Mouse (Mus musculus) liver, adult 2 months (tissue): Measurements from ENCODE around the gene Zfp719.

Experiments
- CTCF ChIP-seq: fragments of 200-500 bp; IDR thresholded peaks from 2 replicates; pipeline ENCODE4 v1.5.1; 2011; ENCODE audit warnings: low read depth, low read length, control low read depth
- POLR2A ChIP-seq: fragments of 200-500 bp; IDR thresholded peaks from 2 replicates; pipeline ENCODE4 v1.6.1; 2011; ENCODE audit warnings: low read length, control low read depth; ENCODE audit not compliant: insufficient read depth; ENCODE audit errors: extremely low read depth

DNA sequence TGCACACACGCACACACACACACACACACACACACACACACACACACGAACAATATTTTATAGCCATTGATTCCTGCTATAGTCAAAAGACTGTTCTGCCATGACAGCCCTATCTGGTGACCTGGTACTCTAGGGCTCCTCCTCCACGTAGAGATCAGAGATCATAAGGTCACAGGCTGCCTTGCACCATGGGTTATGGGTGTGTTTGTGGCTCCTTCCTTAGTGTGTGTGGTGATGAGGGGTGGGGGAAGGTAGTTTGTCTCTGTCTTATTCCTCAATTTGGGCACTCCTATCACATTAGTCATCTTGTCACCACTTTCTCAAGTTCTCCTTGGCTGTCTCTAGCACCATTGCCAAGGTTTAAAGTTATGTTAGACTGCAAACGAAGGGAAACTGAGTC lies 40.9 kb upstream of the Zfp719 start:
- TF ChIP-seq POLR2A (no peak), CTCF (no peak)
